Mouse (Mus musculus) A20 (cell line): Measurements from ENCODE around the gene Igfals.

Experiments
- DNase-seq: peaks from one replicate; pipeline ENCODE4 v3.0.0-alpha.2; 2011; ENCODE audit warnings: low read depth, low spot score

The Igfals gene

GRCm38 (mm10) chr17:24894061-24894994, 28.5 kb downstream of the Igfals start:
- peak; percentile 27 for DNase-seq

- DNase-seq = peak; percentile 90
Observed at GRCm38 (mm10) chr17:24894995-24895547, 29.3 kb downstream of the Igfals start, which contains the start of the genes Eme2 and Mrps34. Eme2 (minus strand) TSS chr17:24895087. Mrps34 (plus strand) TSS chr17:24895116.

GRCm38 (mm10) chr17:24895571-24896240, 29.9 kb downstream of the Igfals start:
- no peak for DNase-seq

GRCm38 (mm10) chr17:24896241-24896992, 30.6 kb downstream of the Igfals start, which contains the start of gene Nme3:
Nme3 (plus strand) TSS chr17:24896500.
- peak; percentile 89 for DNase-seq

- no peak for DNase-seq
Observed at GRCm38 (mm10) chr17:24896993-24897269, 31.1 kb downstream of the Igfals start.

GRCm38 (mm10) chr17:24897600-24897999, 31.8 kb downstream of the Igfals start:
- DNase-seq = no peak

GRCm38 (mm10) chr17:24898041-24898854, 32.5 kb downstream of the Igfals start:
- DNase-seq = no peak

- no peak for DNase-seq
Observed at GRCm38 (mm10) chr17:24899153-24899552, 33.4 kb downstream of the Igfals start.

GRCm38 (mm10) chr17:24900014-24900413, 34.2 kb downstream of the Igfals start:
- DNase-seq = no peak

GRCm38 (mm10) chr17:24902124-24902523, 36.3 kb downstream of the Igfals start:
- DNase-seq = no peak

GRCm38 (mm10) chr17:24902671-24903474, 37.1 kb downstream of the Igfals start:
- DNase-seq = peak; percentile 33

GRCm38 (mm10) chr17:24903767-24904166, 38.0 kb downstream of the Igfals start:
- DNase-seq = no peak

GRCm38 (mm10) chr17:24907591-24907990, 41.8 kb downstream of the Igfals start:
- DNase-seq = no peak

- DNase-seq = no peak
Observed at GRCm38 (mm10) chr17:24913984-24914383, 48.2 kb downstream of the Igfals start.

- no peak for DNase-seq
Observed at GRCm38 (mm10) chr17:24923246-24923645, 57.4 kb downstream of the Igfals start.

GRCm38 (mm10) chr17:24929506-24929905, 63.7 kb downstream of the Igfals start:
- no peak for DNase-seq
